Mouse (Mus musculus) thymus, adult 2 months (tissue): ENCODE results near the gene Sept11.

Experiments used
- CTCF ChIP-seq: fragments of 200-500 bp; IDR thresholded peaks from 2 replicates; pipeline ENCODE4 v1.5.1; 2012; ENCODE audit warnings: mild to moderate bottlenecking, control low read depth, low read length, moderate library complexity, borderline replicate concordance; ENCODE audit not compliant: control insufficient read depth, poor library complexity, insufficient read depth; ENCODE audit errors: extremely low read depth
- POLR2A ChIP-seq: fragments of 200-500 bp; IDR thresholded peaks from 2 replicates; pipeline ENCODE4 v1.6.1; 2012; ENCODE audit warnings: mild to moderate bottlenecking, low read length, control low read depth, moderate library complexity; ENCODE audit not compliant: control insufficient read depth, poor library complexity, insufficient read depth; ENCODE audit errors: extremely low read depth

DNA sequence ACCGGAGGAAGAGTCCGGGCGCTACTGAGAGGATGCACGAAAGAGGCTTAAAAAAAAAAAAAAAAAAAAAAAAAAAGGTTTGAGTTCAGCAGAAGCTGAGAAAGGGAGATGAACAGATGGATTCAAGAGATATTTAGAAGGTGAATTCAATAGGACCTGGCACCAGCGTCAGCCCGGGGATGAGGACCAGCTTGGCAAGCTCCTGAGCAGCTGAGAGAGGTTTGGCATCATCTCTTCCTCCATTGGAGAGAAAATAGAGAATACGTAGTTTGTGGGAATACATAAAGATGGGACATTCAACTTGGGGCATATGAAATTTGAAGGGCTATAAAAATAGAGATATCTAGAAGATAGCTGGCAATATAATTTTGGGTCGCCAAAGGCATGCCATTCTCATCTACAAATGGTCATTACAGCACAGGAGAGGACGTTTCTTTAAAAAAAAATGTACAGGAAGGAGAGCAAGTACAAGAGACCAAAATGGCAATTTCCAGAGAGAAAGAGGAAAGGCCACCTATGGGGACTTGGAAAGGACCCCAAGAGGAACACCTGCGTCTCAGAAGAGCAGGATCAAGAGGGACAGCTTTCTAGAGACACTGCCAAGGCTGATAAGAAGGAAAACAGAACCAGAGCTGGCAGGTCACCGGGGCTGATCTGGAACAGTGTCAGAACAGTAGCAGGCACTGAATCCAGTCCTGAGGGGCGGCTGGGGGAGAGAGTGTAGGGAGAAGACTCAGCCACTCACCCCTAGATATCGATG is 44.6 kb upstream of the Sept11 start:
- no peak for TF ChIP-seq POLR2A
- no peak for TF ChIP-seq CTCF
